26 mouse cellular contexts compared by ENCODE assay signal in the genomic region with DNA sequence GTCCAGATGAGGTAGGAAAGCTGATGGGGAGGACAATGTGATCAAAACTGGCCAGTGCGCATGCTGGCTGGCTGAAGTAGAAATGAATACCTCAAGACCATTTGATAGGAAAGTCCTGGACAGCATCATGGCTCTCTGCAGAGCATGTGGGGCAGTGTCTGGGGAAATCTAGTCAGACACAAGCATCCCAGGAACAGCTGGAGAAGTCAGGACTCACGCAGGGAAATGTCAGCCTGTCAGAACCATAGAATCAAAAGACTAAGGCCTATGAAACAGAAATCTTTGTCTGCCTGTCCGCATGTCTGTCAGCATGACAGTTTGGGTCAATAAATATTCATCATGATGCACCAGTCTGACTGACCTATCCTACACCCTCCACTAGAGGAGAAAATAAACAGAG.
"Had no signal": no experiment of that assay in that cellular context is flagged by ENCODE, and none has a peak within 500 bp of the region (broad histone marks: within the 10 kb centered on the region; RNA-seq: fewer than 3 reads in every experiment).

No protein-coding gene starts in this region.

- H3K36me3 ChIP-seq: heart, embryonic 10.5 days; heart, embryonic 12.5 days; hindbrain, embryonic 12.5 days; hindbrain, embryonic 15.5 days; intestine, embryonic 15.5 days; limb, embryonic 10.5 days; limb, embryonic 12.5 days; liver, embryonic 13.5 days; liver, embryonic 15.5 days had no signal

- DNase-seq: gastrocnemius, adult 2 months; gastrocnemius, postnatal 10 days; gastrocnemius, postnatal 25 days; heart, adult 18-20 months; heart, postnatal 10 days; heart, postnatal 4 days; kidney, adult 18-20 months; kidney, adult 8-10 months; kidney, postnatal 10 days; kidney, postnatal 25 days; kidney, postnatal 4 days; liver; liver, embryonic 13.5 days had no signal

- H3K27me3 ChIP-seq: heart, embryonic 12.5 days; hindbrain, embryonic 12.5 days; hindbrain, embryonic 15.5 days; intestine, embryonic 15.5 days; limb, embryonic 12.5 days; liver, embryonic 13.5 days; liver, embryonic 15.5 days had no signal

- H3K4me1 ChIP-seq: heart, embryonic 10.5 days; heart, embryonic 12.5 days; hindbrain, embryonic 12.5 days; hindbrain, embryonic 15.5 days; intestine, embryonic 15.5 days; limb, embryonic 10.5 days; limb, embryonic 12.5 days; liver, embryonic 13.5 days; liver, embryonic 15.5 days had no signal

- ATAC-seq: inflammation-experienced regulatory T-cells, adult 6 months; intestine, embryonic 15.5 days; intestine, postnatal 0 days had no signal

- H3K4me2 ChIP-seq: heart, embryonic 12.5 days; hindbrain, embryonic 12.5 days; hindbrain, embryonic 15.5 days; intestine, embryonic 15.5 days; limb, embryonic 12.5 days; liver, embryonic 11.5 days; liver, embryonic 13.5 days; liver, embryonic 15.5 days had no signal

- H3K27ac ChIP-seq: gastrocnemius, adult 2 months; heart, embryonic 10.5 days; hindbrain, embryonic 12.5 days; hindbrain, embryonic 15.5 days; intestine, embryonic 15.5 days; layer of hippocampus, adult 2 months; left cerebral cortex, adult 2 months; limb, embryonic 10.5 days; limb, embryonic 12.5 days; liver, embryonic 13.5 days; liver, embryonic 15.5 days had no signal

- H3K4me3 ChIP-seq: gastrocnemius, adult 2 months; heart, embryonic 10.5 days; heart, embryonic 12.5 days; hindbrain, embryonic 12.5 days; hindbrain, embryonic 15.5 days; intestine, embryonic 15.5 days; layer of hippocampus, adult 2 months; left cerebral cortex, adult 2 months; limb, embryonic 10.5 days; limb, embryonic 12.5 days; liver, embryonic 13.5 days; liver, embryonic 15.5 days had no signal

- H3K9me3 ChIP-seq: heart, embryonic 10.5 days; heart, embryonic 12.5 days; hindbrain, embryonic 12.5 days; hindbrain, embryonic 15.5 days; intestine, embryonic 15.5 days; limb, embryonic 10.5 days; limb, embryonic 12.5 days; liver, embryonic 13.5 days; liver, embryonic 15.5 days had no signal

- H3K9ac ChIP-seq: heart, embryonic 12.5 days; hindbrain, embryonic 12.5 days; hindbrain, embryonic 15.5 days; intestine, embryonic 15.5 days; limb, embryonic 12.5 days; liver, embryonic 13.5 days; liver, embryonic 15.5 days had no signal
